Mouse (Mus musculus): ENCODE measurements around the gene Rbm4b.
"Not testable (repeated sequence)": the region's sequence is repeated elsewhere in the genome, so short reads cannot be mapped to it uniquely, and the experiment has no call there.

Gene Rbm4b

DNA sequence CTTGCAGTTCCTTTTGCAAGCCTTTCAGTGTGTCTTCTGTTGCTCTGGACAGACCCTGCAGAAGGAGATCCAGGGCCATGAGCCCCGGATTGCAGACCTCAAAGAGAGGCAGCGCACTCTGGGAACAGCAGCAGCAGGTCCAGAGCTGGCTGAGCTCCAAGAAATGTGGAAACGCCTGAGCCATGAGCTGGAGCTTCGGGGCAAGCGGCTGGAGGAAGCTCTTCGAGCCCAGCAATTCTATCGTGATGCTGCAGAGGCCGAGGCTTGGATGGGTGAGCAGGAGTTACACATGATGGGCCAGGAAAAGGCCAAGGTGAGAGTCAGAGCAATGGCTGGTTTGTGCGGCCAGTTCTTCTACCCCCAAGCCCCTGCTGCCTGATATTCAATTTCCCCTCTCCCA is 11.2 kb upstream of the Rbm4b start:
- no peak for DNase-seq (ENCODE audit: low read depth)

- no peak for DNase-seq (ENCODE audit: low read depth)
Observed at GRCm38 (mm10) chr19:4745681-4746080, 10.6 kb upstream of the Rbm4b start.

DNA sequence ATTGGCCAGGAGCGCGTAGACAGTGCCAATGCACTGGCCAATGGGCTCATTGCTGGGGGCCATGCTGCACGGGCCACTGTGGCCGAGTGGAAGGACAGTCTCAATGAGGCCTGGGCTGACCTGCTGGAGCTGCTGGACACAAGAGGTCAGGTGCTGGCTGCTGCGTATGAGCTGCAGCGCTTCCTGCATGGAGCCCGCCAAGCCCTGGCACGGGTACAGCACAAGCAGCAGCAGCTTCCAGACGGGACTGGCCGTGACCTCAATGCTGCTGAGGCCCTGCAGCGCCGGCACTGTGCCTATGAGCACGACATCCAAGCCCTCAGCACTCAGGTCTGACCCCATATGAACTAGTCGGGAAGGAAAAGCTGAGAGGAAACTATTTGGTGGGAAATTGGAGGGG is 9.7 kb upstream of the Rbm4b start:
- no peak for DNase-seq (ENCODE audit: low read depth)

DNA sequence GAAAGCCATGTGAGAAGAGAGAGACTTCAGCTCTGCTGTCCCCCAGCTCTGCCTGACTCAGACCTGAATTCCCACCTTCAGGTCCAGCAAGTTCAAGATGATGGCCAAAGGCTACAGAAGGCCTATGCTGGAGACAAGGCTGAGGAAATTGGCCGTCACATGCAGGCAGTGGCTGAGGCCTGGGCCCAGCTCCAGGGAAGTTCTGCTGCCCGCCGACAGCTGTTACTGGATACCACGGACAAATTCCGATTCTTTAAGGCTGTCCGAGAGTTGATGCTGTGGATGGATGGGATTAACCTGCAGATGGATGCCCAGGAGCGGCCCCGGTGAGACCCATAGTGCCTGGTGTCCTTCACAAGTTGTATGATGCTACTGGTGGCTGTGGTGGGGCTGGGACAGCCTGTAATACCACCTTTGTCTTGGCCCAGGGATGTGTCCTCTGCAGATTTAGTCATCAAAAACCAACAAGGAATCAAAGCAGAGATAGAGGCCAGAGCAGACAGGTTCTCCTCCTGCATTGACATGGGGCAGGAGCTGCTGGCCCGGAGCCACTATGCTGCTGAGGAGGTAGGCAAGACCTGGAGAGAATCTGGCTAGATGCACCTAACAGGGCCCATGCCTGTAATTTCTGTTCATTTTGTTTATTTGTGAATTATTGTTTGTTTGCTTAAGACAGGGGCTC is 8.5 kb upstream of the Rbm4b start:
- no peak for DNase-seq (ENCODE audit: low read depth)

DNA sequence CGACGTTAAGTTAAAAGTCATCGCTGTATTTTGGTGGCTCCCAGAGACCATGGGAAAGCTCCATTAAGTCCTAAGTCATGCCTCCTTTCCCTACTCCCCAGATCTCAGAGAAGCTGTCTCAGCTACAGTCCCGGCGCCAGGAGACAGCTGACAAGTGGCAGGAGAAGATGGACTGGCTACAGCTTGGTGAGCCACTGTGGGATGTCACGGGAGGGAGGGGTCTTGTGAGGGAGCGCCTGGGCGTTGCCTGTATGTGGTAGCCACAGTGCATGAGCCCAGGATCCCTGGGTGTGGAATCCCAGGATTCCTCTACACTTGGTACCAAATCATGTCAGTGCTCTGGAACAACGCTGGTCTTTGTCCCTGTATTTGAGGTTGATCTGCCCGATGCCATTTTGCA is 7.8 kb upstream of the Rbm4b start:
- DNase-seq (ENCODE audit: low read depth): no peak

DNA sequence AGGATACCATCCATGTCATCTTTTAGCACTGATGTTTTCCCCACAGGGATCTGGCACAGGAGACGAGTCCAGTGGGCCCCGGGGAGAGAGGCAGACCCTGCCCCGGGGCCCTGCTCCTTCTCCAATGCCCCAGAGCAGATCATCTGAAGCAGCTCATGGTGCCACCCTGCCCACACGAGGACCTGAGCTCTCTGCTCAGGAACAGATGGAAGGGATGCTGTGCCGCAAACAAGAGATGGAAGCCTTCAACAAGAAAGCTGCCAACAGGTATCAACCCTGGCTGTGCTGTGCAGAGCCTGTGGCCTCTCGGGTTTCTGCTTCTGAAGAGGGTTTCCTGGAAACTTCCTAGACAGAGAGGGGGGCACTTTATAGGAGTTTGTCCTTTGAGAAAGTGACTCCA is 6.3 kb upstream of the Rbm4b start:
- no peak for DNase-seq (ENCODE audit: low read depth)

GRCm38 (mm10) chr19:4755565-4756192 is 618 bp upstream of the Rbm4b start:
- peak; percentile 89 for DNase-seq (ENCODE audit: low read depth)

DNA sequence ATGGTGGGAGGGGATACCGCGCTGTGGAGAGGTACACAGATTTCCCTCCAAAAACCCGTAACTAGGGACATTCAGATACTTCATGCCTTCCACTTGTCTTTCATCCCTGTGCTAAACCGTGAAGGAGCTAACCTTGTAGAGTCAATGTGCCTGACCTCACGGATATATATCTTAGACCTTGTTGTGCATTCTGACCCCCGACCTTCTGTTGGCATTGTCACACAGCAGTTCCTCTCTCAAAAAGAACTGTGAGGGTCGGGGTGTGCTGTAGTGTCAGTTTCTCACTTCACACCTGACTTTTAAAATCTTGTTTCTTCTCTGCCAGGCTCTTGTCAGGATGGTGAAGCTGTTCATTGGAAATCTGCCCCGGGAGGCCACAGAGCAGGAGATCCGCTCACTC is 624 bp downstream of the Rbm4b start:
- DNase-seq (ENCODE audit: low read depth): no peak

DNA sequence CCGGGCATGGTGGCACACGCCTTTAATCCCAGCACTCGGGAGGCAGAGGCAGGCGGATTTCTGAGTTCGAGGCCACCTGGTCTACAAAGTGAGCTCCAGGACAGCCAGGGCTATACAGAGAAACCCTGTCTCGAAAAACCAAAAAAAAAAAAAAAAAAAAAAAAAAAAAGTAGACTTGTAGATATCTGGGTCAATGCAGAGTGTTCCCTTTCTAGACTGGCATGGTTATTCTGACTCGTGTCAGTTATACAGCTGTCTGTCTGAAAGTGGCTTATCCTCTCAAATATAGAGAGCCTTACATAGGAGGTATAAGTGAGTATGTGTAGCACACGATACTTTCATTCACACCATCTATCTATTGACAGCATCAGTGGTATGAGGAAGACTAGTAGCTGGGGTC is 4.2 kb downstream of the Rbm4b start:
- DNase-seq (ENCODE audit: low read depth): not testable (repeated sequence)

GRCm38 (mm10) chr19:4762876-4763275 is 6.6 kb downstream of the Rbm4b start:
- DNase-seq (ENCODE audit: low read depth): peak; percentile 48

DNA sequence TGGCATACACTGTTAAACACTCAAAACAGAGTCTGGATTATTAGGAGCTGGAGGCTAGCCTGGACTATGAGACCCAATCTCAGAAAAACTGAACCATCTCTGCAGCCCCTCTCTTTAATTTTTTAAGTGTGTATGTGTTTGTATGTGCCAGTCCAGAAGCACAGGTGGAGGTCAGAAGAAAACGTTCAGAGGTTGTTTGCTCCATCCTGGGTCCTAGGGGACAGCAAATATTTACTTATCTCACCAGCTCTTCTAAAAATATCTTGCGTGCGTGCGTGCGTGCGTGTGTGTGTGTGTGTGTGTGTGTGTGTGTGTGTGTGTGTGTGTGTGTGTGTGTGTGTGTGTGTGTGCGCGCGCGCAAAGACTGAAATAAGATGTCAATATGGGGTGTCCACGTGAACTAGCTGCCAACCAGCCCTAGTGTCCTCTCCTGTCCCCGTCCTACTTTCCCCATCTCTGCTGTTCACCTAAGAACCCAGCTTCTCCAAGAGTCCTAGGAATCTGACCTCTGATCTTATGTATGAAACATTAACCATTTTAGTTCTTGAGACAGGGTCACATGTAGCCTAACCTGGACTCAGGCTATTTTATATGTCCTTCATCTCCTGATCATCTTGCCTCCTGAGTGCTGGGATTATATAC is 11.3 kb downstream of the Rbm4b start:
- DNase-seq (ENCODE audit: low read depth): no peak

DNA sequence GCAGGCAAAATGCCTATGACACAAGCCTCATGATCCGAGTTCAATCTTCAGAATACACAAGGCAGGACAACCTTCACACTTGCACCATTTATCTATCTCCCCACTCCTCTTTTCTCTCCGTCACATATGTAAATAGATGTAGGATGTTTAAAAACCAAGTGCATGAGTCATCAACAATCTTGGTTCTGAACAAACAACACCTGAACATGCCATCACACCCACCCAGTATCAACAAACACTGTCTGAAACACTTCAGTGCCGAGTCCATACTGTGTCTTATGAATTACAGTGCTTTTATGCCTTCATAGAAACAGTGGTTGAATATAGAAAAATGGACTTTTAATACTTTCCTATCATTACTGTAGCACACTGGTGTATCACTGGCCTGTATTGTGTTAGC is 16.5 kb downstream of the Rbm4b start:
- no peak for DNase-seq (ENCODE audit: low read depth)

DNA sequence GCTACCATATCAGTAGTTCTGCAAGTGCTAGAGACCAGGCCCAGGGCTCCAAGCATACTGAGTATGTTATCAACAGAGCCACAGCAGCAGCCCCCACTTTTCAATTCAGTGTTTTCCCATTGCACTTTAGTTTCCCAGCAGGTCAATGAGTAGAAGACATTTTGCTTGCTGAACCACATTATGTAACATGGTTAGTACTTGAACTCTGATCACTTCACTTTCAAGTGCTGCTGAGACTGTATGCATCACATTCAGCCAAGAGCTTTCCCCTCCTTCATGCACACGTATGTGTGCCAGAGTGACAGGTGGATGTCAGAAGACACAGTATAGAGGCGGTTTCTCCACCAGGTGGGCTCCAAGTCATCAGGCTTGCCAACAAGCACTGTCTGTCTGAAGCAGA is 26.6 kb downstream of the Rbm4b start:
- no peak for DNase-seq (ENCODE audit: low read depth)

- no peak for DNase-seq (ENCODE audit: low read depth)
Observed at GRCm38 (mm10) chr19:4785206-4785605, 28.9 kb downstream of the Rbm4b start.

GRCm38 (mm10) chr19:4786313-4786712 is 30.0 kb downstream of the Rbm4b start:
- no peak for DNase-seq (ENCODE audit: low read depth)

- no peak for DNase-seq (ENCODE audit: low read depth)
Observed at GRCm38 (mm10) chr19:4793281-4793830, 37.1 kb downstream of the Rbm4b start.

DNA sequence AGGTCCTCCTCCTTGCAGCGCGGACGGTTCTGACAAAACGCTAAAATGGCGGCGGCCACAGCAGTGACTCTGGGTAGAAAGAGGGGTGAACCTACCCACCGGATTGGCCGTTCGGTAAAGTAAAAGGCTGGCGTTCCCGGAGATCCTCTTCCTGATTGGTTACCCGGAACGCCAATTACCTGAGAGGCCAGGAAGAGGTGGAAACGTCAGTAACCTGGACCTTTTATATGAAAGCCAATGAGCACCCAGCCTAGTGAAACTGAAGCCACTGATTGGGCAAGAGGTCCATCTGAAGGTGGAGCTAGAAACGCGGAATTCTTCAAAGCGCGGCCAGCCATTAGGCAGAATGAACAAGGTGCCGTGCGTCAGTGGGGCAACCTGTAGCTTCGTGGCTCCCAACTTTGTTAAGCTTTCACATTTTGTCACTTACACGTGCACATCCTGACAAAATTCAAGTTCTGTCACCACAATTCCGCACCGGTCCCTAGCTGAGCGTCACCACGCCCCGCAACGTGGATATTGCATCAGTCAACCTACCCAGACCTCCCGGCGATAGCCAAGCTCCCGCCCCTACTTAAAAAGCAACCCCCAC is 37.6 kb downstream of the Rbm4b start, which contains the start of gene Rbm4:
TSS of gene Rbm4 (minus strand) at position 71 of the 592 bp plus-strand sequence.
- DNase-seq (ENCODE audit: low read depth): peak; percentile 100

DNA sequence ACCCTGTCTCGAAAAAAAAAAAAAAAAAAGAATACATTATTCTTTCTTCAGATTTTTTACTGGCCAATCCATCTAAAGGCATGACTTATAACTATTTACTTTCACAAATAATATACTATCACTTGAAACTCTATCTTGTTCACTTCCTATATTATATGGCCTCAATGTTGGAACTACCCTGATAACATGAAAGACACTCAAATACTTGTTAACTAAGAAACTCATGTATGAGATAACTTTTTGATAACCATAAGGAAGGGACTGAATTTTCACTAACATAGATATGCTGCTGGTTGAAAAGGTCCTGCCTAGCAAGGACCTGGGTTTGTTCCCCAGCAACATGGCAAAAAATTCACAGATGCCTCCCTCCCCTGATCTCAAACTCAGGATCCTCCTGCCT is 39.6 kb downstream of the Rbm4b start:
- DNase-seq (ENCODE audit: low read depth): no peak

DNA sequence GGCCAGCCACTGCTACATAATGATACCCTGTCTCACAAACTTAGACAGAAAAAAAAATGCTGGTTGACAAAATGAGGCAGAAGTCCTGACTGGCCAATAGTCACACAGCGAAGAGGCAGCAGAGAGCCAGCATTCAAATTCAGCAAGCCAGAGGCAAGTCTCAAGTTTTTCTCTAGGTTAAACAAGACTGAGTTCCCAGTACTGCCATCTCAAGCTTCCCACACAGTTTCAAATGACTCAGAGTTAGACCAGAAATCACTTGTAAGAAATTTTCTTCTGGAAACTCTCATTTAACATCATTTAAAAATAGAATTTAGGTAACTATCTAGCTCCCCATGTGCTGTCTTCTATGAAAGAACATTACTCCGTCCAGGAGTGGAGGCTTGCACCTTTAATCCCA is 41.5 kb downstream of the Rbm4b start:
- DNase-seq (ENCODE audit: low read depth): no peak

GRCm38 (mm10) chr19:4799083-4799482 is 42.8 kb downstream of the Rbm4b start:
- DNase-seq (ENCODE audit: low read depth): no peak

GRCm38 (mm10) chr19:4802691-4803091 is 46.4 kb downstream of the Rbm4b start:
- DNase-seq (ENCODE audit: low read depth): no peak

- no peak for DNase-seq (ENCODE audit: low read depth)
Observed at GRCm38 (mm10) chr19:4803283-4803682, 47.0 kb downstream of the Rbm4b start.

DNA sequence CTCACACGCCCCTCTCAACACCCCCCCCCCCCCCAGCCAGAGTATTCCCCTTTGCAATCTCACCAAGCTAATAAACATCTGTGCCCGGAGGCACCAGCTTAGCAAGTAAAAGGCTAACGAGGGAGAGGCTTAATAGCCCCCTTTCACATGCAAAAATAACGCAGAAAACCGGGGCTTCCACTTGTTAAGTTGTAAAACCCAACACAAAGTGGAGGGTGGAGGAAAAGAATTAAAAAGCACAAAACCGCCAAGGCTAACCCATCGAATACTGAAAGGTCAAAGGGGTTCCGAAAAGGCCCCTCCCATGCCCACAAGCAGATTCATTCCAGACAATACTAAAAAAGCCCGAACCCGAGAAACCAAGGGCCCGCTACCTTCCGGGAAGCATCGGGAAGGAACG is 54.0 kb downstream of the Rbm4b start:
- DNase-seq (ENCODE audit: low read depth): no peak

All from 416B (cell line).